In genomic region chr5:139075791-139076190, GRCm38 (mm10) we compare ENCODE assay signal across 12 mouse cellular contexts.
DNase-seq lines count a peak whose midpoint lies in the region; ATAC-seq and TF ChIP-seq lines count a peak whose summit lies in the region.
"Had no signal": no experiment of that assay in that cellular context is flagged by ENCODE, and none has a peak within 500 bp of the region (broad histone marks: within the 10 kb centered on the region; RNA-seq: fewer than 3 reads in every experiment).

No protein-coding gene starts in this region.

- H3K9me3 ChIP-seq in forebrain, embryonic 14.5 days (replicated peaks; ENCODE audit: control insufficient read depth, low read length): no peaks in the 10 kb centered on the region
- no peaks in the 10 kb centered on the region for H3K9me3 ChIP-seq in forebrain, embryonic 10.5 days
- no peaks in the 10 kb centered on the region for H3K9me3 ChIP-seq in hindbrain, postnatal 0 days (ENCODE audit: low read length)
- H3K9me3 ChIP-seq in hindbrain, embryonic 12.5 days (replicated peaks): no peaks in the 10 kb centered on the region
- no peaks in the 10 kb centered on the region for H3K9me3 ChIP-seq in midbrain, embryonic 13.5 days
- H3K9me3 ChIP-seq in midbrain, embryonic 15.5 days: no peaks in the 10 kb centered on the region
- H3K9me3 ChIP-seq: embryonic facial prominence, embryonic 12.5 days; limb, embryonic 12.5 days had no signal

- no peaks in the 10 kb centered on the region for H3K36me3 ChIP-seq in forebrain, embryonic 14.5 days (ENCODE audit: control insufficient read depth, insufficient read depth, low read length)
- H3K36me3 ChIP-seq in forebrain, embryonic 10.5 days (replicated peaks): no peaks in the 10 kb centered on the region
- no peaks in the 10 kb centered on the region for H3K36me3 ChIP-seq in hindbrain, postnatal 0 days (ENCODE audit: insufficient read depth, low read length)
- no peaks in the 10 kb centered on the region for H3K36me3 ChIP-seq in hindbrain, embryonic 12.5 days
- H3K36me3 ChIP-seq in midbrain, embryonic 13.5 days: no peaks in the 10 kb centered on the region
- H3K36me3 ChIP-seq in midbrain, embryonic 15.5 days (replicated peaks): no peaks in the 10 kb centered on the region
- H3K36me3 ChIP-seq: embryonic facial prominence, embryonic 12.5 days; limb, embryonic 12.5 days had no signal

- H3K4me2 ChIP-seq in forebrain, embryonic 14.5 days (ENCODE audit: low read length): no peak overlapping the region
- H3K4me2 ChIP-seq in hindbrain, postnatal 0 days (ENCODE audit: low read depth, low read length): no peak overlapping the region
- no peak overlapping the region for H3K4me2 ChIP-seq in hindbrain, embryonic 12.5 days (replicated peaks)
- no peak overlapping the region for H3K4me2 ChIP-seq in midbrain, embryonic 13.5 days (replicated peaks)
- H3K4me2 ChIP-seq in midbrain, embryonic 15.5 days: no peak overlapping the region
- H3K4me2 ChIP-seq: embryonic facial prominence, embryonic 12.5 days; limb, embryonic 12.5 days had no signal

- H3K9ac ChIP-seq in forebrain, embryonic 14.5 days (ENCODE audit: low read length): no peak overlapping the region
- no peak overlapping the region for H3K9ac ChIP-seq in hindbrain, postnatal 0 days (replicated peaks; ENCODE audit: low read length)
- no peak overlapping the region for H3K9ac ChIP-seq in hindbrain, embryonic 12.5 days
- no peak overlapping the region for H3K9ac ChIP-seq in midbrain, embryonic 13.5 days (replicated peaks)
- no peak overlapping the region for H3K9ac ChIP-seq in midbrain, embryonic 15.5 days
- H3K9ac ChIP-seq: embryonic facial prominence, embryonic 12.5 days; limb, embryonic 12.5 days had no signal

- 22% methylated on average over 9 of the region's 9 CpGs for WGBS in forebrain, embryonic 14.5 days
- WGBS in forebrain, embryonic 10.5 days: 69% methylated on average over 9 of the region's 9 CpGs
- WGBS in hindbrain, postnatal 0 days: 24% methylated on average over 9 of the region's 9 CpGs
- WGBS in hindbrain, embryonic 12.5 days: 69% methylated on average over 7 of the region's 9 CpGs
- 34% methylated on average over 7 of the region's 9 CpGs for WGBS in midbrain, embryonic 13.5 days
- 36% methylated on average over 9 of the region's 9 CpGs for WGBS in midbrain, embryonic 15.5 days

- peak; percentile 42 for DNase-seq in forebrain, embryonic 14.5 days (ENCODE audit: low spot score)
- DNase-seq in forebrain, embryonic 10.5 days (ENCODE audit: extremely low spot score, low spot score): no peak
- DNase-seq in hindbrain, postnatal 0 days (ENCODE audit: low spot score): peak; percentile 61
- peak; percentile 33 for DNase-seq in adipocyte (ENCODE audit: low spot score)
- DNase-seq in ovary, postnatal 36 days (ENCODE audit: low spot score): no peak

- no peak overlapping the region for H3K27ac ChIP-seq in forebrain, embryonic 14.5 days (ENCODE audit: low read depth, low read length)
- H3K27ac ChIP-seq in forebrain, embryonic 10.5 days: no peak overlapping the region
- H3K27ac ChIP-seq in hindbrain, postnatal 0 days: no peak overlapping the region; the same call in 1 of the 2 replicates
- H3K27ac ChIP-seq in hindbrain, embryonic 12.5 days: no peak overlapping the region
- H3K27ac ChIP-seq in midbrain, embryonic 13.5 days: 0 out of 2 replicates have a peak overlapping the region, but pooled peaks have one; percentile 22
- no peak overlapping the region for H3K27ac ChIP-seq in midbrain, embryonic 15.5 days
- H3K27ac ChIP-seq: embryonic facial prominence, embryonic 12.5 days; heart, adult 2 months; limb, embryonic 12.5 days had no signal

- H3K27me3 ChIP-seq in forebrain, embryonic 14.5 days (replicated peaks; ENCODE audit: control insufficient read depth, insufficient read depth, low read length): no peaks in the 10 kb centered on the region
- no peaks in the 10 kb centered on the region for H3K27me3 ChIP-seq in forebrain, embryonic 10.5 days (ENCODE audit: poor library complexity, severe bottlenecking)
- H3K27me3 ChIP-seq in hindbrain, postnatal 0 days (ENCODE audit: insufficient read depth, low read length): no peaks in the 10 kb centered on the region
- H3K27me3 ChIP-seq in hindbrain, embryonic 12.5 days: no peaks in the 10 kb centered on the region
- no peaks in the 10 kb centered on the region for H3K27me3 ChIP-seq in midbrain, embryonic 13.5 days
- no peaks in the 10 kb centered on the region for H3K27me3 ChIP-seq in midbrain, embryonic 15.5 days (replicated peaks)
- H3K27me3 ChIP-seq: embryonic facial prominence, embryonic 12.5 days; limb, embryonic 12.5 days had no signal

- ATAC-seq in forebrain, embryonic 14.5 days: 0 out of 2 replicates have a peak, but pooled peaks have one; percentile 15
- ATAC-seq in hindbrain, postnatal 0 days: peak; percentile 33; the same call in 1 of the 2 replicates
- no peak for ATAC-seq in hindbrain, embryonic 12.5 days (ENCODE audit: low FRiP score)
- ATAC-seq in midbrain, embryonic 13.5 days: peak; percentile 41; the same call in 1 of the 2 replicates
- ATAC-seq in midbrain, embryonic 15.5 days (replicated peaks): no peak

- TF ChIP-seq CTCF in hindbrain, postnatal 0 days (IDR thresholded peaks at IDR 0.05; ENCODE audit: low read depth): no peak

- no peak overlapping the region for H3K4me3 ChIP-seq in forebrain, embryonic 14.5 days (ENCODE audit: low read depth, low read length)
- H3K4me3 ChIP-seq in forebrain, embryonic 10.5 days: no peak overlapping the region
- no peak overlapping the region for H3K4me3 ChIP-seq in hindbrain, postnatal 0 days (ENCODE audit: low read length)
- H3K4me3 ChIP-seq in hindbrain, embryonic 12.5 days: no peak overlapping the region
- H3K4me3 ChIP-seq in midbrain, embryonic 13.5 days (replicated peaks): no peak overlapping the region
- H3K4me3 ChIP-seq in midbrain, embryonic 15.5 days: no peak overlapping the region
- H3K4me3 ChIP-seq: embryonic facial prominence, embryonic 12.5 days; heart, adult 2 months; limb, embryonic 12.5 days; megakaryocyte, embryonic 14.5 days had no signal

- peaks cover 10% of the 10 kb centered on the region; the same call in 1 of the 2 replicates for H3K4me1 ChIP-seq in forebrain, embryonic 14.5 days (ENCODE audit: control insufficient read depth, insufficient read depth, low read length)
- peaks cover 15% of the 10 kb centered on the region for H3K4me1 ChIP-seq in forebrain, embryonic 10.5 days
- peaks cover 22% of the 10 kb centered on the region for H3K4me1 ChIP-seq in hindbrain, postnatal 0 days (ENCODE audit: insufficient read depth, low read length)
- H3K4me1 ChIP-seq in hindbrain, embryonic 12.5 days: peaks cover 23% of the 10 kb centered on the region
- H3K4me1 ChIP-seq in midbrain, embryonic 13.5 days (replicated peaks): peaks cover 26% of the 10 kb centered on the region
- H3K4me1 ChIP-seq in midbrain, embryonic 15.5 days: peaks cover 23% of the 10 kb centered on the region

Comparison
In these comparisons a context has a peak if more than half of its experiments do, and no peak if none do; other contexts are left out.
1. ATAC-seq: peak in forebrain, embryonic 14.5 days (single experiment), hindbrain, postnatal 0 days (single experiment) and midbrain, embryonic 13.5 days (single experiment); none in hindbrain, embryonic 12.5 days (single experiment) and midbrain, embryonic 15.5 days (single experiment).
2. DNase-seq: peak in forebrain, embryonic 14.5 days (single experiment), hindbrain, postnatal 0 days (single experiment) and adipocyte (single experiment); none in forebrain, embryonic 10.5 days (single experiment) and ovary, postnatal 36 days (single experiment).